Mouse (Mus musculus): ENCODE measurements around the gene Brdt.
"Not testable (repeated sequence)": the region's sequence is repeated elsewhere in the genome, so short reads cannot be mapped to it uniquely, and the experiment has no call there.

Brdt gene

GRCm38 (mm10) chr5:107342891-107343290 is 11.9 kb downstream of the Brdt start:
- DNase-seq = no peak

GRCm38 (mm10) chr5:107346214-107346613 is 15.3 kb downstream of the Brdt start:
- DNase-seq = peak; percentile 49

- DNase-seq = peak; percentile 61
These were observed 21.6 kb downstream of the Brdt start for GRCm38 (mm10) chr5:107352566-107352965.

- peak; percentile 78 for DNase-seq
These were observed 23.0 kb downstream of the Brdt start for GRCm38 (mm10) chr5:107353981-107354380.

GRCm38 (mm10) chr5:107355801-107356200 is 24.8 kb downstream of the Brdt start:
- DNase-seq = peak; percentile 81

GRCm38 (mm10) chr5:107357723-107358122 is 26.8 kb downstream of the Brdt start:
- peak; percentile 60 for DNase-seq

GRCm38 (mm10) chr5:107359395-107360053 is 28.6 kb downstream of the Brdt start:
- DNase-seq = peak; percentile 95

GRCm38 (mm10) chr5:107360054-107360730 is 29.2 kb downstream of the Brdt start:
- no peak for DNase-seq

- DNase-seq = no peak
These were observed 39.1 kb downstream of the Brdt start for GRCm38 (mm10) chr5:107370040-107370439.

- no peak for DNase-seq
These were observed 40.4 kb downstream of the Brdt start for GRCm38 (mm10) chr5:107371335-107371734.

GRCm38 (mm10) chr5:107373256-107373655 is 42.3 kb downstream of the Brdt start:
- peak; percentile 73 for DNase-seq

- DNase-seq = not testable (repeated sequence)
These were observed 55.5 kb downstream of the Brdt start for GRCm38 (mm10) chr5:107386448-107386847.

GRCm38 (mm10) chr5:107387788-107388187 is 56.8 kb downstream of the Brdt start:
- no peak for DNase-seq

GRCm38 (mm10) chr5:107389373-107389772 is 58.4 kb downstream of the Brdt start:
- no peak for DNase-seq

GRCm38 (mm10) chr5:107394437-107394836 is 63.5 kb downstream of the Brdt start:
- no peak for DNase-seq

GRCm38 (mm10) chr5:107402436-107402835 is 71.5 kb downstream of the Brdt start, which contains the start of gene Ephx4:
Ephx4 (plus strand) TSS chr5:107402736.
- DNase-seq = peak; percentile 30

- peak; percentile 53 for DNase-seq
These were observed 72.3 kb downstream of the Brdt start for GRCm38 (mm10) chr5:107403011-107403946.

- no peak for DNase-seq
These were observed 73.2 kb downstream of the Brdt start for GRCm38 (mm10) chr5:107403947-107404684.

GRCm38 (mm10) chr5:107405361-107405760 is 74.4 kb downstream of the Brdt start:
- no peak for DNase-seq

- DNase-seq = no peak
These were observed 79.3 kb downstream of the Brdt start for GRCm38 (mm10) chr5:107410305-107410704.

- no peak for DNase-seq
These were observed 80.4 kb downstream of the Brdt start for GRCm38 (mm10) chr5:107411326-107411725.

GRCm38 (mm10) chr5:107412285-107412684 is 81.3 kb downstream of the Brdt start:
- no peak for DNase-seq

GRCm38 (mm10) chr5:107415098-107415497 is 84.1 kb downstream of the Brdt start:
- no peak for DNase-seq

Data from thymus, postnatal 14 days (tissue).